Mouse (Mus musculus): Measurements from ENCODE around the gene Afg1l.

GRCm38 (mm10) chr10:42297954-42298353 is 180.4 kb downstream of the Afg1l start:
- TF ChIP-seq CTCF (IDR thresholded peaks at IDR 0.05; ENCODE audit: insufficient read depth, low read length) (peak; percentile 58), POLR2A (IDR thresholded peaks at IDR 0.05; ENCODE audit: borderline replicate concordance, extremely low read depth, low read depth, low read length) (no peak)
